Mouse (Mus musculus) natural killer cell, adult 2 months (primary cell): ENCODE data around the gene Mamdc4.
A peak's percentile ranks its signal among the peaks of the same experiment; 100 is the strongest.

Experiments used
- DNase-seq, 2 experiments: peaks; one replicate each; pipeline ENCODE4 v3.0.0; 2022; ENCODE audit warnings: low spot score in 2 of 2

The Mamdc4 gene

DNA sequence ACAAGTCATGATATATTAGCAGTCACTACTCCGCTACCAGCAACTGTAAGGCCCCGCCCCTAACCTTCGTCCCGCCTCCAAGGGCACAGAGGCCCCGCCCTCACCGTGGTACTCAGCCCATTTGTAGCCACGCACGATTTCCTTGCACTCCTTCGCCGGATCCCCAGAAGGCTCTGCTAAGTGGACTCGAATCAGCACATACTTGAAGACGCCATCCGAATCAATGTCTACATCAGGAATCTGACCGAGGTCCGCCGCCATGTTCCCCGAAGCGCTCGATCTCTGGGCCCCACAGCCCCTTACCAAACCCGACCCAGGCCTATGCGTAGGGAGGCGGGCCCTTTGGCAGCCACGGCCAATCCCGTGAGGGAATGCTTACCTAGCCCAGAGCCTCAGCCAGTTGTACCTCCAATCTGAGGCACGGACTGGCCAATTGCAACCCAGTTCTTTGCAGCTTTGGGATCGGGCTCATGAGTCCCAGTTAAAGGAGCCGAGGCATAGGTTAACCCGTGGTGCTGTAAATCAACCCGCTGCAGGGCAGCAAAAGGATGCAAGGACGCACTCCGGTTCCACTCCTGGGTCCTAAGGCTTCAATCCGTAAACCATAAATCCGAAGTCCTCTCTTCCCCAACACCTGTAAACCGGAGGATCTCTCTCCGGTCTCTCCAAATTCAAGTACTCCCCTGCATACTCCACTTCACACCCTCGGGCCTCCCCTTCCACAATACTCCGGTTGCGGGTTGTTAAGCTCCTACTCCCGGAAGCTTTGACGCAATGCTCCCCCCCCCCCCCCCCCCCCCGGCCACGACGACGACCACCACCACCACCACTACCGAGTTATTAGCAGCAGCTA, at the start of gene Mamdc4, which contains the start of gene Phpt1:
Gene Mamdc4 (minus strand): TSS at position 267 of the 853 bp plus-strand sequence.
Gene Phpt1 (minus strand): TSS at position 646 of the 853 bp plus-strand sequence.
- DNase-seq = peak; percentile 96

DNA sequence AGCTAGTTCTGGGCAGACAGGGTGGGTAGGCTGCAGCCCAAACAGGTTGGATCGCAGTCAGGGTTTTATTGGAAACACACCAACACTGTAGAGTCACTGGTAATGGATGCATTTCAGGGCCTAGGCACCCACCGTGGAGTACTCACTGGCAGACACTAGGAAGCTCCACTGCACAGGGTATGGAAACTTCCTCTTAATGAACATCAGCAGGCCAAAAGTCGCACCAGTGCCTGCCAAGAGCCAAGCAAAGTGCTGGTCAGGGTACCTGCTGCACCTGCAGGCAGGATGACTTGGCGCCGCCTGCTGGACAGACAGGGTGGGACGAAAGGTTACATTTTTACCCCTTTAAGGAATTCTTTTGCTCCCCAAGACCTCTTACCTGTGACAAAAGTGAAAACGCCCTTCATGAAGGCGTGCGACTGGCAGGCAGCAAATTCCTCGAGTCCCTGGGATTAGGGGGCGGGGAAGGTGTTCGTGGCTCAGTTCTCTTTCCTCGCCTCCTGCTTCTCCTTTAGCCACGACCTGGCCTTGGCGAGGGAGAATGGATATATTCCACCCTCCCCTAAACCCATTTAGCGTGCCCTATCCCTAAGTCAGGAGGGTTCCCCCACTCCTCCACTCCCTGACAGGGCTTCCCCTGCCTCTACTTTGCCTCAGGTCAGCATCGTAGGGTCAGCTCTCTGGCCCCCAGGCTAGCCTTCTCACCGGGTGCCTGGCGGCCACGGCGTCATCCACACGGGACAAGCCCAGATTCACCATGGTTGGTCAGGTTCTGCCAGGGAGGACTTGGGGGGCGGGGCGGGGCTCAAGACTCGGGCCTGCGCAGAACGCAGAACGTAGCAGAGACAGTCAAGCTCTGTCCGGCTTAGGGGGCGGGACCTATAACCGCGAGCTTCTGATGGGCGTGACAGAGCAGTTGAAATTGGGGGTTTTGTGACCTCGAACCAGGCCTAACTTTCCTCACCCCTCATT, 46.9 kb upstream of the Mamdc4 start, which contains the start of gene Tmem141:
Gene Tmem141 (minus strand): TSS at position 777 of the 972 bp plus-strand sequence.
- DNase-seq = peak; percentile 80 to 88

DNA sequence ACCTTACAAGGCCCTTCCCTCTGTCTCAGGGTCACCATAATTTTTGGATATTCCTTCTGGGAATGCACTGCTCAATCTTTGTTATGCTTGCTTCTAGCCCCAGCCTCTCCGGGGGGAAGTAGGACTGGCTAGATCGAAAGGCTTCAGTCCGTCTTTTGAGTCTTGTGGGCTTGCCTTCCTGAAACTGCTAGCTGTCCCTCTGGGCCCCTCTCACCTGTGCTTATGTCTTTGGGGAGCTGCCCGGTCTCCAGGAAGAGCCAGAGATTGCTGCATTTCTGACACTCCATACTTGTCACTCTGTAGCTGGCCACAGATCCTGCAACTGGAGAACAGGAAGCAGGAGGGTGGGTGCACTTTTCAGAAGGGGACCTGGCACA, 46.2 kb upstream of the Mamdc4 start:
- DNase-seq = no peak

DNA sequence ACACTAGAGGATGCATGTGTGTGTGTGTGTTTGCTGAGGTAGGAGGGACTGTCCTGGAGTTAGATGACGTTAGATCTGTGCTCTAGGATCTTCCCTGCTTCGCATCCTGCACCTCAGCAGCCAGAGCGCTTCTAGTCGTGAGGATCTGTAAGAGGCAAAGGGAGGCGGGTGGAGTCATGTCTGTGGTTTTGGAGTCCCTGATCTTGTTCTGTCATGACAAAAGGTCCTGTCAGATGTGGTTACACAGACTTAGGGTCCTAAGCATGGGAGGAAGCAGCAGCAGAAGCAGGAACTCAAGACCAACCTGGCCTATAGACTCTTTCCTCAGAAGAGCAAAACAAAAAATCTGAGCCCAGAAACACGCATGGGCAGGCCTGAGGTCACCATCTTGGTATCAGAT, 45.7 kb upstream of the Mamdc4 start:
- DNase-seq = no peak

DNA sequence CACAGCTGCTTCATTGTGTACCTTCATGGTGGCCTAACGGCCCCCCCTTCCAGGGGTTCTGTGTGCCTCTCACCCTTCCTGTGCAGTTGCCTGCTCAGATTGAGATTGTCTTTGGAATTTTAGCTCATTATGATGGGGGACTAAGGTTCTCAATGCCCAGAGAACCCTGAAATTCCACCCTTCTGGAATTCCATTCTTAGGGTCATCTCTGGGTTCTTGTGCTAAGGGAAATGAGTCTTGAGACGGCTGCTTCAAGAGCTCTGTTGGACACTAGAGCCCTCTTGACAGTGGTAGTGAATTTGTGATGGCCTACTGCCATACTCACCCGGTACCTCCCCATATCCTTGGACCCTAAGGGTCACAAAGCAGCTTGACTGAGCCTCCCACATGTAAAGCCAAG, 42.9 kb upstream of the Mamdc4 start, which contains the start of gene Ccdc183:
Gene Ccdc183 (minus strand): TSS at position 101 of the 400 bp plus-strand sequence.
- no peak for DNase-seq

DNA sequence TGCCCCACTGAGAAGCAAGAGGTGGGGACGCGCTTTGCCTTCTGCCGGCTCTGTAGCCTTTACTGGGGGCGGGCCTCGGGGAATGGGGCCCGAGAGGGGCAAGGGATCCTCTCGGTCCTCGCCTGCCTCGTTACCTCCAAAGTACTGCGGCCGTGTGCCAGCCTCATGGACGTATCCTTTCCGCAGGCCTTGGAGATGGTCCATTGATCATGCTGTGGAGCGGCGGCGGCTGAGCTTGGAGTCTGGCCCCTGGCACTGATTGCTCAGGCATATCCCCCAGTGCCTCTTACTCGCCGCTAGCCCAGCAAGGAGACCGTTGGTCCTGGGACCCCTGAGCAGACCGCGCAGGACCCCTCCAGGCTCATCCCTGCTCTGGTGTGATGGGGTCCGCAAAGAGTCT, 41.8 kb upstream of the Mamdc4 start:
- DNase-seq = no peak

DNA sequence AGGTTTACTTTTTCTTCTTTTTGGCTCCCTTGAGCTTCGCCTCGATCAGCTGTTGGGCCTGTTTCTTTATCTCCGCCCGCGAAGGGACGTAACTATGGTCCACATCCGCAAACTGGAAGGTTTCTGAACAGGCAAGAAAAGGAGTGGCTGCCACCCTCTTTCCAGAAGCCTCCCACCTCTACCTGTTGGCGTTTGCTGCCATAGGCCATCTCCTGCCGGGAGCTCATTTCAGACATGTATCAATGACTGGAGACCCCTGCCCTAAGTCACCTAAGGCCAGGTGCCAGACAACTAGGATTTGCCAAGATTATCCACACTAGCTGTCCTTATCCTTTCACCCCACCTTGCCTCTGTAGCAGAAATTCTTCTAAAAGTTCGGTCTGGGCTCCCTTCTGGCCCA, 34.0 kb upstream of the Mamdc4 start:
- DNase-seq = no peak

DNA sequence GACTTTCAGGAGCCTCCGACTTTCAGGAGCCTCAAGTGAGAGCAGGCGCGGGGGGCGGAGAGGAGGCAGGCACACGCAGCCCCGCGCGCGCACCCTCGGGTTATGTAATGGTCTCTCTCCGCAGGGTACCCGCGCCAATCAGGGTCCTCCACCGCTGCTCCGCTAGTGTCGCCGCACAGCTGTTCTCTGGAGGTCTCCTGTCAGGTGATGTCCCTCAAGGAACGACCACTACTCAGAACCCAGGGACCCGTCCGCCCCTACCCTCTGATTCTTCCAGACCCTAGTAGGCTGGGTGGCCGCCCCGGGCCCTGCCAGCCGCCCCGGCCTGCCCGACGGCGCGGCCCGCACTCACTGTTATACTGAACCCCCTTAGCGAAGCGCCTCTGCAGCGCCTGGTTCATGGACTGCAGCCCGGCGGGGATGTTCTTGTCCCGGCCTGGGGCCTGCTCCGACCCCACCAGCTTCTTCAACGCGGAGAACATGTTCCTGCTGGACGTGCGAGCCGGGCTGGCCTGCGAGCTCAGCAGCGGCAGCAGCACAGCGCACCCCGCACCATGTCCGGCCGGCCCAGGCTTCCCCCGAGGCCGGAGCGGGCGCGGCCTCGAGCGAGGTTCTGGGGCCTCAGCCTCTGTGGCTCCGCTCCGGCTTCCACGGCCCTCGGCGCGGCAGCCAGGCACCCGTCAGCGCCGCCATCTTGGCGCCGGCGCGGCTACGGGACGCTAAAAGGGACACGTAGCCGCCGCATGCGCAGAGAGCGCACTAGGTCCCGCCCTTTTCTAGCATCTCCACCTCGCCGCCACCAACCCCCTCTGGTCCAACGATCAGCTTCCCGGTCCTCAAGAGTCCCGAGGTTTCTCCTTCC, 33.3 kb upstream of the Mamdc4 start, which contains the start of gene Rabl6:
Gene Rabl6 (minus strand): TSS at position 761 of the 862 bp plus-strand sequence.
- peak; percentile 80 to 85 for DNase-seq

DNA sequence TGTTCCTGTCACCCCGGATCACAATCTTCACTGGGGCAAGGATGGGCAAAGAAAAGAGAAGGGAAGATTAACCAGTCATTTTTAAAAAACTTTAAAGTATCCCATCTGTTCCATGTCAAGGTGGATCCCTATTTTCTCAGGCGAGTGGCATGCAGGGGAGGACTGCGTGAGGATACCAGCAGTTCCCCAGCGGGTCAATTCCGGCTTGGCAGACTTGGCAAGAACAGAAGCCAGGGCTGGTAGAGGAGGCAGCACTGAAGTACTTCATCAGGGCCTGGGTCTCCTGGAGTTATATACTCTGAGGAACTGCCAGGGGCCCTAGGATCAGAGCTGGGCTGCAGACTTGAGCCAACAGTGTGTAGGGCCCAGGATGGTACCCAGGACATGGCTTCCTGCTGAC, 27.9 kb upstream of the Mamdc4 start:
- DNase-seq = no peak

DNA sequence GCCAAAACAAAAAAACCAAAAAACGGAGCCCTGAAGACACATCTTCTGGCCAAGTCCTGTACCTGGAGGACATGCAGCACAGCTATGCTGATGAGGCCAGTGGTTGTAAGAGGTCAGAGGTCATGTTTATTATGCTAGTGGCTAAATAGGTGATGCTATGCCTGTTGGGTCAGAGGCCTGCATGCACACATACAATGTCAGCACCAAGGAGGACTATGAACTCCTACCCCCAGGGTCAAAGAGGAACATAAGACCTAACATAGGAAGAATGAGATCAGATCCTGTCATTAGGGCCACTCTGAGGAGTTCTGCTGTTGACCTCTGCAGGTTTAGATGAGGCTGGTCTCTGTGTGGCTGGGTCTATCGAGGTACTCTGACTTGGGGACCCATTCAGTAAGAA, 25.4 kb upstream of the Mamdc4 start:
- DNase-seq = no peak

DNA sequence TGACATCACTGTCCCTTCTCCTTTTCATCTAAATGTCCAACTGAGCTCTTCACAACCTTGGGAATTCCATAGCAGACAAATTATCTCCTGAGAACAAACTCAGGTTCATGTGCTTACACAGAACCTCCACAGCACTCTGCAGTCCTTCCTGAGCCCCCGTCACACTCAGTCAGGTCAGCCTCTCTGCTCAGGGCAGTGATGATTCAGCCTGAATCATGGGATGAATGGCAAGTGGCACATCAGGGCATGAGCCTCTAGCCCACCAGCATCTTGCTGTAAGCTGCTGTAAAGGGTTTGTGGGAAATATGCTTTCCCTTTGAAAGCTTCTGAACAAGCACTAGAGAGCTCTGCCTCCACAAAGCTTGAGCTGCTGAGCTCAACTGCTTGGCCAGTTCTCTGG, 24.1 kb upstream of the Mamdc4 start:
- no peak for DNase-seq

DNA sequence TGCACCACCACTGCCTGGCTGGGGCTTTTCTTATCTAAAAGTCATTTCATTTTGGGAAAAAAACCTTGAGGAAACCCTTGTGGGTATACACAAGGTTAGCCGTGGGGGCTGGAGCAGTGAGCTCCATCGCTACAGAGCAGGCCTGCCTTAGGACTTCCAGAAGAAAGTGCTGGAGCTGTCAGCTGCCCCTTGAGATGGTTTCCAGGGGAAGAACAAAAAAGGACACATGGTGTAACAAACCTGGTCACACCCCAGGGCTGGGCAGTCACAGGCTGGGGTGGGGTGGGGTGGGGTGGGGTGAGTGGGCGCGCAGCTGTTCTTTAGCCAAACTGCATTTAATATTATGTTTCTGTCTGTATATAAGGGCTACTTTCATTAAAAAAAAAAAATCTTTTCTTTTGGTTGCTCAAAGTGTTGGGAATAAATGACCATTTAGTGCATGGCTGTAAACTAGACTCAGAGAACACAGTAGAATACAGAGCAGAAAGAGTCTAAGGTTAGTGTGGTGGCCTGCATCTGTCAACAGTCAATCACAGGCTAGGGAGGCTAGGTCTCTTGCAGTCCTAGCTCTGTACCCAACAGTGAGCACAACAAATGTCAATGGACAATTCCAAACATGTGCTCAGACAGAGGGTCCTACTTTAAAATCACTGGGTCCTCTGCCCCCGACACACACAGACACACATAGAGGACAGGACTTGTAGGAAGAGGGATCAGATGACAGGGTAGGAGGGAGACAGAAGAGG, 22.3 kb upstream of the Mamdc4 start:
- DNase-seq = no peak

DNA sequence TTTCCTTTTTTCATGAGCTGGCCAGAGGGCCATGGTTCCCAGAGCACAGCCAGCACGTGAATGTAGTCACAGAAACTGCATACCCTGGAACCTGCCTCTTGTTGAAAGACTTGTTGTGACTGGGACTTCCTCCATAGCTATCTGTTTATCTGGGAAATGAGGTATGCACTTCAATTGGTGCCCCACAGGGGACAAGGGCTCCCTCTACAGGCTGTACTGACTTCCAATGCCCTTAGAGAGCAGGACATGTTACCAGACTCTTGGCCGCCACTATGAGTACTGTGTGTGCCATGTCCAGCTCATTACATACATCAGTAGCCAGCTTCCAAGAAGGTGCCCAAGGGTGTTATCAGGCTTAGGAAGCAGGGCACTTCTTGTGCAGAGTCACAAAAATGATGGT, 17.2 kb upstream of the Mamdc4 start:
- DNase-seq = no peak

DNA sequence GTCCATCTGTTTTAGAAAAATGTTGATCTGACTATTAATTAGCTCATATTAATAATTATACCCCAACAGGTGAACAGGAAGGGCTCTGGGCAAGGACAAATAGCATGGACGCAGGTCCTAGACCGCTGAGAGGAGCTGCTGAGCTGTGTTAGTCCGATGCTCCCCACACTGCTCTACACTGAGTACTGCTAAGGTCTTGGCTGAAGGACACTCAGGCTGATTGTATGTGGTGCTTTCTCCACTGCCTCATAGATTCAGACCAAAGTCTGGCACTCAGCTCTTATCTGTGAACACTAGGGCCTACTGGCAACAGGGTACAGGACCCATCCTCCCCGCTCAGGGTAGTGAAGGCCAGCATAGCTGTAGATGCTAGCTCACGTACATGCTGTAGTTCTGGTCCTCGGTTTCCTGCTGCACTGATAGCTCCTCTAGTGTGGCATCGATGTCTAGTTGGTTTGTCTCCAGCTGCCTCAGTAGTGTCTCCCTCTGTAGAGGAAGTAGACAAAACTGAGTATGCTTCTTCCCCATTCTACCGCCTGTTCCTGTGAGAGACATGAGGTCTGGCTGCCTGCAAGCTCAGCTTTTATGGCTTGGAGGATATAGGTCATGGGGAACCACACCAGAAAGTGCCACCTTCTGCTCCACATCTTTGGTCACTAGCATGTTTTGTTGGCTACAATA, 13.7 kb upstream of the Mamdc4 start:
- no peak for DNase-seq

DNA sequence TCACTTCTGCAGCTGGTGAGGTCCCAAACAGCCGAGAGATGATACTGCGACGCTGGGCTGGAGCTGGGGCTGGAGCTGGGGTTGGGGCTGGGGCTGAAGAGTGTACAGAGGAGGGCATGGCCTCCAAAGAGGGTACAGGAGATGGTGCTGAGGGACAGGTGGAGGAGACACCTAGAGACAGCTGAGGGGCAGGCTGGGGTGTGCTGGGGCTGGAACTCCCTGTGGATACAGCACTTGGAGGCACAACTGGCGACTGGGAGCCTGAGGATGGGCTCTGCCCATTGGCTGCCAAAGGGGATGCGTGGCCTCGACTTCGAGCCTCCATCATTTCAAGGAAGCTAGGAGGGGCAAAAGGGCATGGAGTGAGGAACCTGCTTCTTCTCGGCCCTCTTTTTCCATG, 12.6 kb upstream of the Mamdc4 start:
- DNase-seq = no peak

DNA sequence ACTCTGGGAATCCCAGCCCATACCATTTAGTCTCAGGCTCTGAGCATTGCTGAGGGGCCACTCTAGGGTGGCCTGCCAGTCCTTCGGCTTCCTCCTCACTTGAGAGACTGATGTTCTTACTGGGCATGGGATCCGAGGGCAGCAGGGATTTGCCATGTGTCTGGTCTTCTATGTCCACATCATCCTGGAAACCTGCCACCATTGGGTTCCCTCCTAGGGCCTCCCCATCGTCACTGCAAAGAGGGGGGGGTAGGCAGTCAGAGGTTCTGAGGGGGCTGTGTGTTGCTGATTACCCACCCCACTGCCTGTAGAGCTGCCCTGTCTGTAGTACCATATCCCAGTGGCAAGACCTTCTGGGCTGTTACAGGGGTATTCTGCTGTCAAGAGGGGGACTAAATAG, 11.0 kb upstream of the Mamdc4 start:
- DNase-seq = no peak

DNA sequence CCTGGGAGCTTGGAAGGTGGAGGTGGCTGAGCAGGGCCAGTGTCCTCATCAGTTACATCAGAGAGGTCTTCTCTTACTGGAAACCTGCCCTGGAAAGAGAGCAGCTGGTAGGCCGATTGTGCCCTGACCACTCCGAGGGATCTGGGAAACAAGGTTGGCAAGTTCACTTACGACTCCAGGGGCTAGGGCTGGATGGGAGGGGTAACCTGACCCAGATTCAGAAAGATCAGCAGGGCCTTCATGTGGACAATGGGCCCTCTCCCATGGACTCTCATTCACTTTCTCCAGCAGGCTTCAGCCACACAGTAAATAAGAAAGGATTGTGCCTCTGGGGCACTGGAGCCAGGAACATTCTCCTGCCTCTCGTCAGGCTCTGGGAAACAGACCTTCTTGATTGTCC, 10.2 kb upstream of the Mamdc4 start:
- DNase-seq = no peak

DNA sequence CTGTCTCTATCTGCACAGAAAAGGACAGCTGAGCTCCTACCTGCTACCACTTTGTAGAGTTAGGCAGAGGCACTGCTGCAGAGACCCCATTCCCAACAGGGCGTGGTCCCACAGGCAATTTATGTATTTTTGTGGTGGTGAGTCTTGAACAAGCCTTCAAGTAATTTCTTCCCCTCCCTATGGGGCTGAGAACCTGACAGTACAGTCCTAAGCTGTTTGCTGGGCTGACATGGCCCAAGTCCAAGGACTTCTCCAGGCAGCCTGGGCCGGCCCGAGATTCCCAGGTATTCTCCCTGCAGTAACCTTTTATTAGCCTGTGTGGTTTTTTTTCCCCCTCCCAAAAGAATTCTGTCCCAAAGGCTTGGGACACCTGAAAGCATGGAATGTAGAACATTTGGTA, 9.5 kb upstream of the Mamdc4 start:
- no peak for DNase-seq

DNA sequence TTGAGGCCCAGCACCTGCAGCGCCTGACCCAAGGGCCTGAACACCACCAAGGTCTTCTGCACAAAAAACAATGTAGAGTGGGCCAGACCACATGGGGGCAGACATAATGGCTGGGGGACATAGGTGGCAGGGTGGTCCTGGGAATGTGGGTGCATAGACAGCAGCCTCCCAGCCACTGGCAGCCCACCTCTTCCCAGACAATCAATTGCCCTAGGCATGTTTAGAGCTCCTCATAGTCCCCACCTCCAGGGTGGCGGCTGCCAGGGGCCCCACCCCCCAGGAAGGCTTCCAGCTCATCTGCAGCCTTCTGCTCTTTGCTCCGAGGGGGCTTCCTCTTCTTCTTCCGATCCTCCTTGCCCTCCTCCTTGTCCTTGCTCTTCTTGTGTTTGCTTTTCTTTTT, 8.9 kb upstream of the Mamdc4 start:
- DNase-seq = no peak

DNA sequence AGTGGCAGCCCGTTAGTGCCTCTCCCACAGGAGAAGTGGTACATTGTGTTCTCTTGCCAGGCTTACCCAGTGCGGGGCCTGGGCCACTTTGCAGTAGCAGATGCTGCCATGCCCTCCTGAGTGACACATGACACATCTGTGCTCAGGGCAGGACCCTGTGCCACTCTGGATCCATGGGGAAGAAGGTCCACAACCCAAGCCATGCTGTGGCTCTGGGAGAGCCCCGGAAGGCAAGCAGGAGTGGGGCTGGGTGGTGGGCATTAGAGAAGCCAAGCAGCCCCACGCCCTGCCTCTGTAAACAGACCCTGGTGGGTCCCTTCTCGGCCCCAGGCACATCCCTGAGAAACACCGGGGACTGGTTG, 8.5 kb upstream of the Mamdc4 start:
- DNase-seq = no peak
